Mouse (Mus musculus): Measurements from ENCODE around the gene Rnf146. TPM values are rescaled to one million over a fixed set of nuclear protein-coding genes. Genes with fewer than 3 reads are reported as not detected.

Rnf146 gene
- polyA plus RNA-seq, 1 experiment from 2014 or later: 13.3 TPM

DNA sequence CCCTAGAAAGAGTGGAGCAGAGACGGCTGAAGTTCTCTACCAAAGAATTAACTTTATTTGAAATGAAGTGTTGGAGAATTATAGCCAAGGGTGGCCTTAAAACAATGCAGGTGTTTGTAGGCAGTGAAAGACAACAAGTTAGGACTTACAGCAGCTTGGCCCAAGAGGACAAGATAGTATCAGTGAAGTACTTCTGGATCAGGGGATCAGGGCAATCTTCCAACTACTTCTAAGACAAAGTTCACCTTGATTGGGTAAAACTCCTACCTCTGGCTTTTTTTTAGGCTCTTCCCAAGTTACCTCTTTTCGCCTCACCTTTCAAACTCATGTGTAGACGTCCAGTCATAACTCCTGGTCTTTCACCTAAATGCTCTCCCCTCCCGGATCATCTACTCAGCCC is 60.0 kb downstream of the Rnf146 start:
- no peak overlapping the region for H3K27ac ChIP-seq (ENCODE audit: low read depth)
- no peaks in the 10 kb centered on the region for H3K27me3 ChIP-seq (ENCODE audit: insufficient read depth, low read length)
- no peaks in the 10 kb centered on the region for H3K9me3 ChIP-seq (ENCODE audit: low read length)
- no peaks in the 10 kb centered on the region for H3K36me3 ChIP-seq (replicated peaks; ENCODE audit: insufficient read depth, low read length)
- H3K4me1 ChIP-seq (ENCODE audit: insufficient read depth): no peaks in the 10 kb centered on the region
- ATAC-seq (no peak), DNase-seq (no peak)
- no peak overlapping the region for H3K9ac ChIP-seq (replicated peaks)
- no peak overlapping the region for H3K4me3 ChIP-seq (ENCODE audit: low read depth, low read length)
- TF ChIP-seq CTCF (IDR thresholded peaks at IDR 0.05; ENCODE audit: low read depth): no peak
- no peak for TF ChIP-seq EP300 (IDR thresholded peaks at IDR 0.05; ENCODE audit: low read depth)
- 90% methylated on average over 4 of the region's 4 CpGs for WGBS (ENCODE audit: insufficient replicate concordance)
- H3K4me2 ChIP-seq (ENCODE audit: low read depth, low read length): no peak overlapping the region

Other genes starting within 250 kb of the Rnf146 start
- not detected in 2 replicates for gene Soga3, start 218.6 kb downstream of the Rnf146 start, polyA plus RNA-seq (2015; fragmentation: Nextera tagmentation; extraction: Ambion mirVana)
- not detected in 2 replicates for gene Gm49353, start 163.5 kb downstream of the Rnf146 start, polyA plus RNA-seq (2015; fragmentation: Nextera tagmentation; extraction: Ambion mirVana)
- gene 9330159F19Rik, start 150.8 kb downstream of the Rnf146 start, polyA plus RNA-seq (2015; fragmentation: Nextera tagmentation; extraction: Ambion mirVana): not detected in 2 replicates
- 11.1 and 14.2 TPM in 2 replicates for gene Echdc1, start 49.3 kb downstream of the Rnf146 start, polyA plus RNA-seq (2015; fragmentation: Nextera tagmentation; extraction: Ambion mirVana)
- 4.7 and 4.9 TPM in 2 replicates for gene Rspo3, start 173.4 kb upstream of the Rnf146 start, polyA plus RNA-seq (2015; fragmentation: Nextera tagmentation; extraction: Ambion mirVana)